Mouse (Mus musculus): Measurements from ENCODE around the gene Ppp4r2.
"Not testable (repeated sequence)": the region's sequence is repeated elsewhere in the genome, so short reads cannot be mapped to it uniquely, and the experiment has no call there.

DNA sequence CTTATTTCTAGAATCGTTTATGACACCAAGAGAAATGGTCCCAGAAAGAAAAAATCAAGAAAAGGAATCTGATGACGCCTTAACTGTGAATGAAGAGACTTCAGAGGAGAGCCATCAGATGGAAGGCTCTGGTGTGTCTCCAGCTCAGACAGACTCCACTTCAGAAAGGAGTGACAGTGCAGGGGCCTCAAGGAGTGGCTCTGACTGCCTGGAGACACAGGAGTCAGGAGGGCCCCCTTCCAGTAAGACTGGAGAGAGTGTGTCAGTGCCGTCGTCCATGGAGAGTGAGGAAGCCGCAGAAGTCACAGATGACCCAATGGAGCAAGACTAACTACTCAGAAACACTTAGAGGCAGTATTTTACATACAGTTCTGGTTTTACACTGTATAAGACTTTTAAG lies 32.8 kb downstream of the Ppp4r2 start:
- not testable (repeated sequence) for TF ChIP-seq POLR2A (IDR thresholded peaks at IDR 0.05; ENCODE audit: insufficient read length, low read depth); E2F4 (IDR thresholded peaks at IDR 0.05; ENCODE audit: insufficient read depth); REST (IDR thresholded peaks at IDR 0.05; ENCODE audit: insufficient read depth, insufficient read length); MAX (IDR thresholded peaks at IDR 0.05; ENCODE audit: low read depth); TCF12 (IDR thresholded peaks at IDR 0.05; ENCODE audit: insufficient read depth, poor library complexity, severe bottlenecking); USF1 (IDR thresholded peaks at IDR 0.05; ENCODE audit: low read depth); POLR2AphosphoS2 (IDR thresholded peaks at IDR 0.05; ENCODE audit: insufficient read length, low read depth); MYOD1 (IDR thresholded peaks at IDR 0.05; ENCODE audit: control insufficient read depth in 1 of 3, insufficient read length in 2 of 3, low read depth in 2 of 3); MYOG (IDR thresholded peaks at IDR 0.05; ENCODE audit: control insufficient read depth in 1 of 3, insufficient read depth in 1 of 3, insufficient read length in 2 of 3, low read depth in 2 of 3); CEBPB (IDR thresholded peaks at IDR 0.05; ENCODE audit: insufficient read depth, poor library complexity, severe bottlenecking); SRF (IDR thresholded peaks at IDR 0.05; ENCODE audit: control insufficient read depth, insufficient read length, low read depth)
